Mouse (Mus musculus) adrenal gland, postnatal 10 days (tissue): Measurements from ENCODE around the gene Txndc5. TPM values are rescaled to one million over a fixed set of nuclear protein-coding genes. Genes with fewer than 3 reads are reported as not detected.

Experiments
- DNase-seq: peaks from one replicate; pipeline ENCODE4 v3.0.0; 2021; ENCODE audit warnings: mixed read lengths
- total RNA-seq, 2 experiments: library from RNA; stranded (reverse); gene quantifications; 2 replicates each; pipeline ENCODE4 v1.2.3; 2021

Gene Txndc5
- total RNA-seq, 2 experiments from 2014 or later = 147 to 152 TPM

- DNase-seq = no peak
Measured at GRCm38 (mm10) chr13:38470882-38471281, 57.7 kb downstream of the Txndc5 start.

GRCm38 (mm10) chr13:38463410-38463809 lies 65.2 kb downstream of the Txndc5 start:
- no peak for DNase-seq

- DNase-seq = no peak
Measured at GRCm38 (mm10) chr13:38451446-38451845, 77.2 kb downstream of the Txndc5 start.

Other genes starting within 250 kb of the Txndc5 start
- gene Bmp6, start 183.7 kb downstream of the Txndc5 start, total RNA-seq = 10 to 100 TPM in 1 of 2 experiments, 1 to 10 TPM in 1; 9.5 to 11.2 TPM
- 10 to 100 TPM; 20.0 to 25.0 TPM for gene Bloc1s5, start 106.3 kb upstream of the Txndc5 start, total RNA-seq
- gene Eef1e1, start 130.2 kb upstream of the Txndc5 start, total RNA-seq = 10 to 100 TPM; 24.9 to 33.8 TPM